Mouse (Mus musculus): ENCODE results near the gene Olfr221. TPM values are rescaled to one million over a fixed set of nuclear protein-coding genes. Genes with fewer than 3 reads are reported as not detected.

Gene Olfr221
- polyA plus RNA-seq, 1 experiment from 2014 or later = not detected

- peaks cover 23% of the 10 kb centered on the region for H3K4me1 ChIP-seq
- no peak for DNase-seq (ENCODE audit: low spot score)
- H3K27me3 ChIP-seq (replicated peaks; ENCODE audit: low read depth, poor library complexity, severe bottlenecking) = no peaks in the 10 kb centered on the region
- no peak overlapping the region for H3K4me3 ChIP-seq
- 91% methylated on average over 4 of the region's 4 CpGs for WGBS
- no peak overlapping the region for H3K27ac ChIP-seq (replicated peaks)
- H3K36me3 ChIP-seq (replicated peaks) = no peaks in the 10 kb centered on the region
- H3K9me3 ChIP-seq = no peaks in the 10 kb centered on the region
Observed at GRCm38 (mm10) chr14:52026342-52026741, 15.9 kb downstream of the Olfr221 start.

- WGBS = 87% methylated on average over 2 of the region's 2 CpGs
- H3K27ac ChIP-seq (replicated peaks) = no peak overlapping the region
- DNase-seq (ENCODE audit: low spot score) = no peak
Observed at GRCm38 (mm10) chr14:52024133-52024532, 18.1 kb downstream of the Olfr221 start.

GRCm38 (mm10) chr14:52022709-52023459, 19.4 kb downstream of the Olfr221 start:
- WGBS = 5% methylated on average over 23 of the region's 23 CpGs
- DNase-seq (ENCODE audit: low spot score) = peak; percentile 93
- peaks cover 46% of the 10 kb centered on the region for H3K4me1 ChIP-seq
- H3K27me3 ChIP-seq (replicated peaks; ENCODE audit: low read depth, poor library complexity, severe bottlenecking) = no peaks in the 10 kb centered on the region
- H3K36me3 ChIP-seq (replicated peaks) = peaks cover 5% of the 10 kb centered on the region; the same call in 1 of the 2 replicates
- H3K4me3 ChIP-seq = peak overlapping the region; percentile 49
- H3K9me3 ChIP-seq = no peaks in the 10 kb centered on the region
- H3K27ac ChIP-seq (replicated peaks) = peak overlapping the region; percentile 87

More at GRCm38 (mm10) chr14:52024133-52024532, 18.1 kb downstream of the Olfr221 start:
- no peaks in the 10 kb centered on the region for H3K27me3 ChIP-seq (replicated peaks; ENCODE audit: low read depth, poor library complexity, severe bottlenecking)
- no peaks in the 10 kb centered on the region for H3K36me3 ChIP-seq (replicated peaks)
- H3K4me1 ChIP-seq = peaks cover 33% of the 10 kb centered on the region
- no peak overlapping the region for H3K4me3 ChIP-seq
- H3K9me3 ChIP-seq = no peaks in the 10 kb centered on the region

GRCm38 (mm10) chr14:52022244-52022708, 20.0 kb downstream of the Olfr221 start:
- Histone ChIP-seq H3K27me3 (replicated peaks; ENCODE audit: low read depth, poor library complexity, severe bottlenecking) (no peaks in the 10 kb centered on the region), H3K27ac (replicated peaks) (peak overlapping the region; percentile 87), H3K9me3 (no peaks in the 10 kb centered on the region), H3K36me3 (replicated peaks) (peaks cover 5% of the 10 kb centered on the region; the same call in 1 of the 2 replicates), H3K4me3 (peak overlapping the region; percentile 49), H3K4me1 (peaks cover 50% of the 10 kb centered on the region)
- WGBS = 65% methylated on average over 3 of the region's 3 CpGs
- no peak for DNase-seq (ENCODE audit: low spot score)

- DNase-seq (ENCODE audit: low spot score) = no peak
- peaks cover 56% of the 10 kb centered on the region for H3K4me1 ChIP-seq
- H3K4me3 ChIP-seq = peak overlapping the region; percentile 67
- 91% methylated on average over 8 of the region's 8 CpGs for WGBS
- H3K9me3 ChIP-seq = no peaks in the 10 kb centered on the region
- peaks cover 5% of the 10 kb centered on the region; the same call in 1 of the 2 replicates for H3K36me3 ChIP-seq (replicated peaks)
- peak overlapping the region; percentile 99 for H3K27ac ChIP-seq (replicated peaks)
- H3K27me3 ChIP-seq (replicated peaks; ENCODE audit: low read depth, poor library complexity, severe bottlenecking) = no peaks in the 10 kb centered on the region
Observed at GRCm38 (mm10) chr14:52021568-52022212, 20.6 kb downstream of the Olfr221 start.

GRCm38 (mm10) chr14:52021138-52021529, 21.1 kb downstream of the Olfr221 start:
- Histone ChIP-seq H3K27ac (replicated peaks) (peak overlapping the region; percentile 99), H3K4me3 (peak overlapping the region; percentile 67), H3K9me3 (no peaks in the 10 kb centered on the region), H3K4me1 (peaks cover 61% of the 10 kb centered on the region), H3K36me3 (replicated peaks) (peaks cover 5% of the 10 kb centered on the region; the same call in 1 of the 2 replicates), H3K27me3 (replicated peaks; ENCODE audit: low read depth, poor library complexity, severe bottlenecking) (no peaks in the 10 kb centered on the region)
- DNase-seq (ENCODE audit: low spot score) = no peak
- WGBS = 86% methylated on average over 4 of the region's 4 CpGs

GRCm38 (mm10) chr14:52020486-52021137, 21.6 kb downstream of the Olfr221 start, which contains the start of gene Zfp219:
Gene Zfp219 (minus strand): TSS chr14:52020733.
- peak within 1 kb of the TSS; percentile 67 for H3K4me3 ChIP-seq
- H3K9me3 ChIP-seq = no peaks in the 10 kb centered on the region
- H3K27ac ChIP-seq (replicated peaks) = peak within 1 kb of the TSS; percentile 99
- peaks cover 5% of the 10 kb centered on the region; the same call in 1 of the 2 replicates for H3K36me3 ChIP-seq (replicated peaks)
- WGBS = 12% methylated on average over 15 of the region's 15 CpGs
- no peaks in the 10 kb centered on the region for H3K27me3 ChIP-seq (replicated peaks; ENCODE audit: low read depth, poor library complexity, severe bottlenecking)
- peaks cover 67% of the 10 kb centered on the region for H3K4me1 ChIP-seq
- DNase-seq (ENCODE audit: low spot score) = peak; percentile 82

- Histone ChIP-seq H3K36me3 (replicated peaks) (peaks cover 5% of the 10 kb centered on the region; the same call in 1 of the 2 replicates), H3K4me3 (peak overlapping the region; percentile 67), H3K9me3 (no peaks in the 10 kb centered on the region), H3K27ac (replicated peaks) (peak overlapping the region; percentile 99), H3K4me1 (peaks cover 74% of the 10 kb centered on the region), H3K27me3 (replicated peaks; ENCODE audit: low read depth, poor library complexity, severe bottlenecking) (no peaks in the 10 kb centered on the region)
- WGBS = under 1% methylated on average over 74 of the region's 74 CpGs
- peak; percentile 99 for DNase-seq (ENCODE audit: low spot score)
Observed at GRCm38 (mm10) chr14:52019590-52020340, 22.5 kb downstream of the Olfr221 start.

GRCm38 (mm10) chr14:52019051-52019589, 23.1 kb downstream of the Olfr221 start:
- Histone ChIP-seq H3K4me3 (peak overlapping the region; percentile 67), H3K27ac (replicated peaks) (peak overlapping the region; percentile 99), H3K4me1 (peaks cover 74% of the 10 kb centered on the region), H3K9me3 (no peaks in the 10 kb centered on the region), H3K27me3 (replicated peaks; ENCODE audit: low read depth, poor library complexity, severe bottlenecking) (no peaks in the 10 kb centered on the region), H3K36me3 (replicated peaks) (peaks cover 5% of the 10 kb centered on the region; the same call in 1 of the 2 replicates)
- no peak for DNase-seq (ENCODE audit: low spot score)
- 44% methylated on average over 12 of the region's 12 CpGs for WGBS

- Histone ChIP-seq H3K4me3 (peak overlapping the region; percentile 67), H3K4me1 (peaks cover 74% of the 10 kb centered on the region), H3K9me3 (no peaks in the 10 kb centered on the region), H3K27ac (replicated peaks) (peak overlapping the region; percentile 99), H3K27me3 (replicated peaks; ENCODE audit: low read depth, poor library complexity, severe bottlenecking) (no peaks in the 10 kb centered on the region), H3K36me3 (replicated peaks) (peaks cover 5% of the 10 kb centered on the region; the same call in 1 of the 2 replicates)
- 90% methylated on average over 15 of the region's 15 CpGs for WGBS
- no peak for DNase-seq (ENCODE audit: low spot score)
Observed at GRCm38 (mm10) chr14:52018248-52019050, 23.8 kb downstream of the Olfr221 start.

- Histone ChIP-seq H3K4me3 (0 out of 2 replicates have a peak overlapping the region, but pooled peaks have one; percentile 1), H3K27me3 (replicated peaks; ENCODE audit: low read depth, poor library complexity, severe bottlenecking) (no peaks in the 10 kb centered on the region), H3K4me1 (peaks cover 74% of the 10 kb centered on the region), H3K9me3 (no peaks in the 10 kb centered on the region), H3K36me3 (replicated peaks) (peaks cover 5% of the 10 kb centered on the region; the same call in 1 of the 2 replicates), H3K27ac (replicated peaks) (0 out of 2 replicates have a peak overlapping the region, but pooled peaks have one; percentile 35)
- no peak for DNase-seq (ENCODE audit: low spot score)
- WGBS = 79% methylated on average over 4 of the region's 4 CpGs
Observed at GRCm38 (mm10) chr14:52017662-52018061, 24.6 kb downstream of the Olfr221 start.
